Mouse (Mus musculus): ENCODE data around the gene Tmem38a.

Gene Tmem38a

DNA sequence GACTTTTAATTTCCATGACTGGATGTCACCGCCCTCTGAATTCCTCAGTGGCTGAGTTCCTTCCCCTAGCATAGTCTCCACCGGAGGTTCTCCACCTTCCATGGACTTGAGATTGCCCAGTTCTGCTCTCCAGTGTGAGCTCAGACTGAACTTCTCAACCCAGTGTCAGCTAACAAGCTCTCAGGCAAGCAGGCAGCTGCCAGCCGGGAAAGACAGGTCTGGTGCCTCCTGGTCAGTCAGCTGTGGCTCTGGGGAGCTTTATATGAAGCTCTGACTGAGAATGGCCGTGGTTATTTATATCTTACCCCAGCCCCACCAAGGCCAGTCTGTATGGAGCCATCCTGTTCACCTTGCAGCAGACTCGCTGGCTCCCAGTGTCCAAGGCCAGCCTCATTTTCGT is 12.5 kb downstream of the Tmem38a start:
- DNase-seq (ENCODE audit: low read depth, low spot score) = no peak

DNA sequence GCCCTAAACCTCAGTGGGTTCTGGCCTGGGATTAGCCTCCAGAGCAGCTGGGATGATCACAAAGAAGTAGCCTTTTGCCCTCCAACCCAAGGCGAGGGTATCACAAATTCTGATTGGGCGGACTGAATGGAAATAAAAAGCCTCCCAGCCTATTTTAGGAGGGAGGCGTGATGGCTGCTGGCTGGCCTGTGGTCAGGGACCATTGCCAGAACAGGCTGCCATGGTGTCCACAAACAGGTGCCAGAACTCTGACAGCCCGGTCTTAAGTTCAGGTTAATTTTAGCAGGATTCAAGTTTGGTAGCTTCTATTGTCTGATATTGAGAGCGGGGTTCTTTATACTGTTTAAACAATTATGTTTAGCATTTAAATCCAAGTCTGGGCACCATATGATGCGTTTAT is 16.0 kb downstream of the Tmem38a start:
- no peak for DNase-seq (ENCODE audit: low read depth, low spot score)

DNA sequence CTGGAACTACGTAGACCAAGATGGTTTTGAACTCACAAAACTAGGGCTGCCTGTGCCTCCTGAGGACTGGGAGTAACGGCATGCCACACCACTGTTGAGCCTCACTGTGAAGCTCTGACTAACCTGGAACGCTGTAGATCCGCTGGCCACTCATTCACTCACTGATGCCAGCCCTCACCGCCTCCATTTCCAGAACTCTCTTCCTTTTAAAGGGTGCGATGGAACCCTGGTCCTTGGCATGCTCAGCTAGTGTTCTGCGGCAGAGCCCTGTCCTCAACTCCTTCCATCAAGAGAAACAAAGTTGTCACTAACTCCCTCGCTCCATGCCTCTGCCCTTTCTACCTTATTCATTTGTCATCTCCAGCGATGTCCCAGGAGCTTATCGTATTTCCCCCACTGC is 17.0 kb downstream of the Tmem38a start:
- DNase-seq (ENCODE audit: low read depth, low spot score) = no peak

DNA sequence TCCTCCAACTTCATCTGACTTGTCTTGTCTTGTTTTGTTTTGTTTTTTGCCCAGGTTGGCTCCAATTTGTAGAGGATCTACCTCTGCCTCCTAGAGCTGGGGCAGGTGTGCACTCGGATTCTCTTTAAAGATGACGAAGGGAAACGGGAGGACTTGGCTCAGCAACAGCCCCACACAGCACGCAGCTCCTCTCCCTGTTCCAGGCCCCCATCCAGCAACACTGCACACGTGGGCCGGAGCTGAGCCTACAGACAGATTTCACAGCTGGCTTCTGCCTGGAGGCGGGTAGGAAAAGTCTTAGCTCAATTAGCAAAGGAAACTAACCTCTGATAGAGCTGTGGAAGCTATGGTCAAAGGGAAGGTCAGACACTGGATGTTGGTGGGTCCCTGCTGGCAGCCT is 17.4 kb downstream of the Tmem38a start:
- DNase-seq (ENCODE audit: low read depth, low spot score) = no peak

DNA sequence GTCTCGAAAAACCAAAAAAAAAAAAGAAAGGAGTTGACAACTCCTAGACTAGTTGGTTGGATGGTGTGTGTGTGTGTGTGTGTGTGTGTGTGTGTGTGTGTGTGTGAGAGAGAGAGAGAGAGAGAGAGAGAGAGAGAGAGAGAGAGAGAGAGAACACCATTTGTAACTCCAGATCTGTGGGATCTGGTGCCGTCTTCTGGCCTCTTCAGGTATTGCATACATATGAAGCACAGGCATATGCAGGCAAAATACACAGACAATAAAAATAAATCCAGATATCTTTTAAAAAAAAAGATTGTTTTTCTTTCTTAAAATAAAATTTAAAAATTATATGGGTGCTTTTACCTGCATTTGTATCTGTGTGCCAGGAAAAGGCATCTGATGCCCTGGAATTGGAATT is 18.3 kb downstream of the Tmem38a start:
- no peak for DNase-seq (ENCODE audit: low read depth, low spot score)

All from c-Kit-negative CD71-positive TER-119-positive erythroid progenitor cells, embryonic 14.5 days (primary cell).